Mouse (Mus musculus) lung, embryonic 16.5 days (tissue): ENCODE measurements around the gene Gstt4. TPM values are rescaled to one million over a fixed set of nuclear protein-coding genes. Genes with fewer than 3 reads are reported as not detected.
A peak's percentile ranks its signal among the peaks of the same experiment; 100 is the strongest.
"Not testable (repeated sequence)": the region's sequence is repeated elsewhere in the genome, so short reads cannot be mapped to it uniquely, and the experiment has no call there.

Source experiments
- ATAC-seq: fragments of 200-750 bp; cut with Nextera tagmentation; 2 replicates; pipeline ENCODE4 v1.8.0; 2017; ENCODE audit warnings: low read depth, mild to moderate bottlenecking, moderate library complexity
- H3K27ac ChIP-seq: fragments of 300-500 bp; sonication (generic); 2 replicates; pipeline ENCODE4 v1.5.1; 2014; ENCODE audit warnings: mild to moderate bottlenecking, control low read depth, low read length
- H3K27me3 ChIP-seq: fragments of 300-500 bp; sonication (generic); 2 replicates; pipeline ENCODE4 v1.6.1; 2014; ENCODE audit warnings: low read depth, low read length, mixed read lengths; ENCODE audit not compliant: control insufficient read depth, insufficient read depth
- H3K36me3 ChIP-seq: fragments of 300-500 bp; sonication (generic); 2 replicates; pipeline ENCODE4 v1.6.1; 2014; ENCODE audit warnings: low read length; ENCODE audit not compliant: control insufficient read depth, insufficient read depth
- H3K4me1 ChIP-seq: fragments of 300-500 bp; sonication (generic); replicated peaks from 2 replicates; pipeline ENCODE4 v1.6.1; 2014; ENCODE audit warnings: low read length, mixed read lengths; ENCODE audit not compliant: control insufficient read depth, insufficient read depth
- H3K4me2 ChIP-seq: fragments of 300-500 bp; sonication (generic); 2 replicates; pipeline ENCODE4 v1.6.1; 2014; ENCODE audit warnings: low read depth, low read length, control low read depth
- H3K4me3 ChIP-seq: fragments of 300-500 bp; sonication (generic); 2 replicates; pipeline ENCODE4 v1.5.1; 2014; ENCODE audit warnings: mild to moderate bottlenecking, low read length, control low read depth
- H3K9ac ChIP-seq: fragments of 300-500 bp; sonication (generic); 2 replicates; pipeline ENCODE4 v1.6.1; 2014; ENCODE audit warnings: low read length, control low read depth
- H3K9me3 ChIP-seq: fragments of 300-500 bp; sonication (generic); 2 replicates; pipeline ENCODE4 v1.6.1; 2016; ENCODE audit warnings: low read length; ENCODE audit not compliant: control insufficient read depth
- WGBS: fragments of 180-500 bp; shearing (Covaris S2); extraction: QIAGEN DNeasy Blood & Tissue Kit; methylation state at CpG from one replicate; pipeline ENCODE4 v1.1.7; 2014; 5-methylcytosine and 5-hydroxymethylcytosine counted together
- polyA plus RNA-seq: library from polyadenylated mRNA; unstranded; fragments of >200 nt; fragmentation: Nextera tagmentation; extraction: Ambion mirVana; gene quantifications from 2 replicates; pipeline ENCODE4 v1.2.1, GENCODE M21; 2015

Gstt4 gene
- polyA plus RNA-seq, 1 experiment from 2014 or later, result not detected

GRCm38 (mm10) chr10:75843898-75844297 lies 21.6 kb upstream of the Gstt4 start:
- not testable (repeated sequence) for H3K4me3 ChIP-seq, H3K36me3 ChIP-seq, H3K4me1 ChIP-seq, H3K9me3 ChIP-seq, ATAC-seq, H3K27ac ChIP-seq, H3K27me3 ChIP-seq, H3K4me2 ChIP-seq, H3K9ac ChIP-seq
- WGBS, result 70% methylated on average over 6 of the region's 6 CpGs

DNA sequence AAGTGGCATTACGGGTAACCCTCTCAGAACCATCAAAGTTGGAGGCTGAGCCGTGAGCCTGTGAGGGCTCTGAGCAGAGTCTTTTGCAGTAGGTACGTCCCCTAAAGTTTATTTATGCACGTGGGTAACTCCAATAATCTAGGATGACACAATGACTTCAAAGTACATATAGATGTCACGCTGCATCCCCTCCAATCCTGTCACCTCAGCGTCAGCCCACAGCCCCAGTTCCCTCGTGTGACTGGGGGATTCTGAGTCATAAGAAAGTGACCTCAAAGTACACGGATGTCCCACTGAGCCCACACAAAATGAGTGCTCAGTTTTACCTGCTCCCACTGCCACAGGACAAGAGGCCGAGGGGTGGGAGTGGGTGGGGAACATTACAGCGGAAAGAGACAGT lies 16.7 kb upstream of the Gstt4 start:
- Histone ChIP-seq H3K27me3 (no peaks in the 10 kb centered on the region), H3K4me2 (no peak overlapping the region), H3K27ac (no peak overlapping the region), H3K9me3 (no peaks in the 10 kb centered on the region), H3K4me1 (peaks cover 35% of the 10 kb centered on the region), H3K9ac (no peak overlapping the region), H3K4me3 (no peak overlapping the region), H3K36me3 (no peaks in the 10 kb centered on the region)
- 76% methylated on average over 10 of the region's 10 CpGs for WGBS
- no peak for ATAC-seq

- peak; percentile 89 for ATAC-seq
- H3K4me3 ChIP-seq, result peak within 1 kb of the TSS; percentile 58
- peak within 1 kb of the TSS; percentile 85 for H3K4me2 ChIP-seq
- no peaks in the 10 kb centered on the region for H3K27me3 ChIP-seq
- no peaks in the 10 kb centered on the region for H3K9me3 ChIP-seq
- WGBS, result 0% methylated on average over 21 of the region's 21 CpGs
- no peaks in the 10 kb centered on the region for H3K36me3 ChIP-seq
- H3K9ac ChIP-seq, result peak within 1 kb of the TSS; percentile 74
- H3K27ac ChIP-seq, result peak within 1 kb of the TSS; percentile 93
- peaks cover 49% of the 10 kb centered on the region for H3K4me1 ChIP-seq
These were observed 15.0 kb upstream of the Gstt4 start, which contains the start of gene Gstt2 for GRCm38 (mm10) chr10:75837248-75837759. TSS of gene Gstt2 (minus strand) at chr10:75837424.

- Histone ChIP-seq H3K4me3 (peak overlapping the region; percentile 60), H3K27me3 (no peaks in the 10 kb centered on the region), H3K36me3 (no peaks in the 10 kb centered on the region), H3K9me3 (no peaks in the 10 kb centered on the region), H3K4me2 (peak overlapping the region; percentile 85), H3K27ac (peak overlapping the region; percentile 93), H3K9ac (no peak overlapping the region), H3K4me1 (peaks cover 49% of the 10 kb centered on the region)
- WGBS, result 10% methylated on average over 8 of the region's 10 CpGs
- 0 out of 2 replicates have a peak, but pooled peaks have one; percentile 6 for ATAC-seq
These were observed 13.6 kb upstream of the Gstt4 start for GRCm38 (mm10) chr10:75835761-75836531.

DNA sequence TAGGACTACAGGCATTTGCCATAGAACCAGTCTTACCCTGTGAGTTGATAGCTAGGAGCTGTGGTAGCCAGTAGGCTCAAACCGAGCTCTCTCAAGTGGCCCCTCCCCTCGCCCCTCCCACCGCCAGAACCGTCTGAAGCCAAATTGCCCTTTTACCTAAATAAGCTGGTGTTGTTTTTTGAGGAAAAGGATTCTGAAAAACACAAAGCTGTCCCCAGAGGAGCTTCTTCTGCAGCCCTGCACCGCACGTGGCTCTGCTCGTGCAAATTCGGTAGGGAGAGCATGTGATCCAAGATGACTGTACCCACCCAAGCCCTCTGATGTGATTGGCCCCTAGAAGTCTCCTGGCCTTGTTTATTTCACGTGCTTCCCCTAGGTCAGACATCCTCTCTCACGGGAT lies 13.0 kb upstream of the Gstt4 start:
- Histone ChIP-seq H3K9ac (peak overlapping the region; percentile 73), H3K4me3 (peak overlapping the region; percentile 60), H3K36me3 (no peaks in the 10 kb centered on the region), H3K4me2 (peak overlapping the region; percentile 85), H3K27me3 (no peaks in the 10 kb centered on the region), H3K9me3 (no peaks in the 10 kb centered on the region), H3K27ac (peak overlapping the region; percentile 93), H3K4me1 (peaks cover 49% of the 10 kb centered on the region)
- WGBS, result 1% methylated on average over 10 of the region's 10 CpGs
- 0 out of 2 replicates have a peak, but pooled peaks have one; percentile 20 for ATAC-seq

DNA sequence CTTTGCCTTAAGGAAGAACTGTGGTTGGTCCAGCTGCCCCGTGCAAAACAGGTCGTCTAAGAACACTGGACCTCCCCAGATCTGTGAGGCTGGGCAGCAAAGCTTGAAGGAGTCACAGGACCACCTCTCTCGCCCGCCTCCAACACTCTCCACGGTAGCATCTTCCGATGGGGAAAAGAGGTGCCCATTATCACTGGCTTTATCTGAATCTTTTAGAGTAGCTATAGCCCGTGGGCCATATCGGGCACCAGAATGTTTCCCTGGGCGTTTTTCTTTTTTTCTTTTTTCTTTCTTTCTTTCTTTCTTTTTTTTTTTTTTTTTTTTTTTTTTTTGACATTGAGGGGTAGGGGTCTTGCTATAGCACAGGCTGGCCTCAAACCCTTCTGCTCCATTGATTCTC lies 12.4 kb upstream of the Gstt4 start:
- H3K4me3 ChIP-seq, result peak overlapping the region; percentile 60
- peaks cover 49% of the 10 kb centered on the region for H3K4me1 ChIP-seq
- no peak for ATAC-seq
- peak overlapping the region; percentile 73 for H3K9ac ChIP-seq
- H3K9me3 ChIP-seq, result no peaks in the 10 kb centered on the region
- H3K4me2 ChIP-seq, result peak overlapping the region; percentile 85
- H3K27ac ChIP-seq, result peak overlapping the region; percentile 93
- H3K36me3 ChIP-seq, result no peaks in the 10 kb centered on the region
- H3K27me3 ChIP-seq, result no peaks in the 10 kb centered on the region
- WGBS, result 14% methylated on average over 9 of the region's 9 CpGs

- Histone ChIP-seq H3K36me3 (no peaks in the 10 kb centered on the region), H3K27me3 (no peaks in the 10 kb centered on the region), H3K9ac (peak overlapping the region; percentile 73), H3K27ac (peak overlapping the region; percentile 93), H3K9me3 (no peaks in the 10 kb centered on the region), H3K4me3 (peak overlapping the region; percentile 60), H3K4me2 (peak overlapping the region; percentile 85), H3K4me1 (peaks cover 49% of the 10 kb centered on the region)
- 0 out of 2 replicates have a peak, but pooled peaks have one; percentile 9 for ATAC-seq
- WGBS, result 3% methylated on average over 21 of the region's 21 CpGs
These were observed 11.9 kb upstream of the Gstt4 start for GRCm38 (mm10) chr10:75834250-75834649.

DNA sequence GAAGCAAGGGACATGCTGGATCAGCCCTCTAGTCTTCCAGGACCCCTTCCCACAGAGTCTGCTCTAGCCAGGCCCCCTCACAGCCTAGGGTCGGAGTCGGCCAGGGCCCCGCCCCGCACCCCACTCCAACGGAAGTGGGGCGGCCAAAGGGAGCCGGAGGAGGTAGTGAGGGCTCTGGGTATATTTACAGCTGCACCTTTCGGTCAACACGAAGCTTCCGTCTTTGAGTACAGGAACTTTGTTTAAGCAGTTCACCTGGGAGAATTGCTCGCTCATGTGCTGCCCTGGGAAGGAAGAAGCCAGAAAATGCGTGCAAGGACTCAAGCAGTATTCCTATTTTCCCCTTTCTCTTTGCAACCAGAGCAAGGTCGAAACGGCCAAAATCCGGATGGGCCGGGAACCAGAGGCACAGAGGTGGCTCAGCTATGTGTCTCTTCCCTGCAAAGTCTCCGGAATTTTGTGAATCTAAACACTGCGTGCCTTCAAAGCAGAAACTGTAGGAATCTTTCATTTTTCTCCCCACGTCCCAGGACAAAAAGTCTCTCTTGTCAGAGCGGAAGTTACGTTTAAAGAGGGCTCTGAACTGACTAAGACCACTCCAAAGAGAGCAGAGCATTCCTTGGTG lies 11.2 kb upstream of the Gstt4 start:
- H3K4me1 ChIP-seq, result peaks cover 52% of the 10 kb centered on the region

GRCm38 (mm10) chr10:75832272-75832895 lies 10.0 kb upstream of the Gstt4 start:
- H3K36me3 ChIP-seq, result no peaks in the 10 kb centered on the region
- H3K4me3 ChIP-seq, result no peak overlapping the region
- H3K9me3 ChIP-seq, result no peaks in the 10 kb centered on the region
- H3K9ac ChIP-seq, result 0 out of 2 replicates have a peak overlapping the region, but pooled peaks have one; percentile 3
- 61% methylated on average over 13 of the region's 13 CpGs for WGBS
- H3K27me3 ChIP-seq, result no peaks in the 10 kb centered on the region
- no peak for ATAC-seq
- H3K4me1 ChIP-seq, result peaks cover 48% of the 10 kb centered on the region
- no peak overlapping the region for H3K4me2 ChIP-seq
- no peak overlapping the region for H3K27ac ChIP-seq

More for the DNA sequence above, 11.2 kb upstream of the Gstt4 start:
- no peaks in the 10 kb centered on the region for H3K36me3 ChIP-seq
- peak overlapping the region; percentile 73 for H3K9ac ChIP-seq
- H3K27me3 ChIP-seq, result no peaks in the 10 kb centered on the region
- no peak for ATAC-seq
- H3K4me2 ChIP-seq, result peak overlapping the region; percentile 85
- H3K27ac ChIP-seq, result peak overlapping the region; percentile 93
- 6% methylated on average over 19 of the region's 21 CpGs for WGBS
- H3K4me3 ChIP-seq, result peak overlapping the region; percentile 60
- no peaks in the 10 kb centered on the region for H3K9me3 ChIP-seq
